Mouse (Mus musculus) brain, embryonic 14.5 days (tissue): Measurements from ENCODE around the gene Prn. TPM values are rescaled to one million over a fixed set of nuclear protein-coding genes. Genes with fewer than 3 reads are reported as not detected.
A peak's percentile ranks its signal among the peaks of the same experiment; 100 is the strongest.

ENCODE experiments used
- DNase-seq: peaks from one replicate; pipeline ENCODE4 v3.0.0-alpha.2; 2011; ENCODE audit warnings: low read depth
- CTCF ChIP-seq: fragments of 200-500 bp; IDR thresholded peaks from 2 replicates; pipeline ENCODE4 v1.5.1; 2012; ENCODE audit warnings: inconsistent platforms, mild to moderate bottlenecking, moderate library complexity, borderline replicate concordance; ENCODE audit not compliant: insufficient read depth, insufficient read length; ENCODE audit errors: extremely low read depth
- POLR2A ChIP-seq: fragments of 200-500 bp; IDR thresholded peaks from 2 replicates; pipeline ENCODE4 v1.6.1; 2012; ENCODE audit warnings: mild to moderate bottlenecking, inconsistent platforms, borderline replicate concordance; ENCODE audit not compliant: poor library complexity, insufficient read depth, insufficient read length, severe bottlenecking; ENCODE audit errors: extremely low read depth
- polyA plus RNA-seq: library from polyadenylated mRNA; depleted of rRNA; stranded (reverse); fragments of >200 nt; gene quantifications from 2 replicates; pipeline ENCODE4 v1.2.3, GENCODE M21; 2012

Prn gene
- polyA plus RNA-seq, 1 experiment = not detected

GRCm38 (mm10) chr2:131954835-131955234 is 45.1 kb downstream of the Prn start:
- TF ChIP-seq POLR2A (no peak), CTCF (no peak)
- no peak for DNase-seq

DNA sequence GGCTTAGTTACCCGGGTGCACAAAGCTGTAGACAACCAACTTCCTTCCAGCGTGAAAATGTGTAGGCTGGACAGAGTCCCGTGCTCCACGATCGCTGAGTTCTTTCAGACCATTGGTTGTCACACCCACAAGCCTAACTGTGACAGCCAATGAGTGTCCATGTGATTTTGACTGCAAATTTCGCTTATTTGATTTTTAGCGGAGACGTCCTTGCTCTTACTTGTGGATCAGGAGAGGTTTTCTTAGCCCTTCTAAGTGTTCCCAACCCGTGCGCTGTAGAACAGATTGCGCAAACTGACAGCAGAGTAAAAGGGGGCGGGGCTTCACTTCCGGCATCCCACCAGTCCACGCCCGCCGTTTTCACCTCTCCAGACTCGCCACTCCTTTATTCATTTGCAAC is 45.5 kb downstream of the Prn start:
- peak; percentile 70 for DNase-seq
- TF ChIP-seq CTCF (no peak), POLR2A (no peak)

- no peak for TF ChIP-seq POLR2A
- TF ChIP-seq CTCF = no peak
- no peak for DNase-seq
Observed at GRCm38 (mm10) chr2:131956336-131957256, 46.8 kb downstream of the Prn start.

DNA sequence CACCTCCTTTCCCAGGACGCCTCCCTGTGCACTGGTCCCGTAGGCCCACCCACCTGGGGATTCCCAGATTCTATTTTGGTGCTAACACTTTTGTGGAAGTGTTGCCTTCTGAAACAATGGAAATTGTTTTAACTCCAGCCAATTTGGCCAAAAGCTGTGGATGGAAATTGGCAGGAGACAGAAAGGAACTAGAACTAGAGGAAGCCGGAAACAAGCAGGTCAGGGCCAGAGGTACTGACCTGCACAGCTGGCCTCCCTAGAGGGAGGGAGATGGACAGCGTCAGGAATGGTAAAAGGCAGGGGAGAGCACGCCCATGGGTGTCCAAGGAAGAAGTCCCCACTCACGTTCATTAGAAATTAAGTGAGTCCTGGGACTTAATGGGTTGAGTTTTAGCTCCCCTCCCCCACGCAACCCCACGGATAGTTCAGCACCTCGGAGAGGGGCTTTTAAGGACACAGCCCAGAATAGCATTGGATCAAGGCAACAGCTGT is 48.0 kb downstream of the Prn start:
- DNase-seq = no peak
- TF ChIP-seq CTCF = no peak
- TF ChIP-seq POLR2A = no peak

DNA sequence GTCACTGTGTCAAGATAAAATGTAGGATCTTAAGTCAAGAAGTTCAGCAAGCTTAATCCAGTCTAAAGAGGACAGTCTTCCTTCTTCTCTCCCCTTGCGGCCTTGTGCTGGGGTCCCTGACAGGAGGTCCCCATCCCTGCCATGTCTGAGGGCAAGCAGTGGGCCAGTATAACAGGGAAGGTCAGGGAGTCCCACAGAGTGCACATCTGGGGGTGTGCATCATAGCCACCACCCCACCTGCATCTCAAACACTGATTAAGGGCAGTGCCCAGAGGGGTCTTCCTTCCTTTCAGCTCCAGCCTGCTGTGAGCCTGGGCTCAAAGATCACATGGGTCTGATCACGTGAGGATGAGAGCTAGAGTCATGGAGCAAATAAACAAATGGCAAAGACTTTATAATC is 51.9 kb downstream of the Prn start:
- TF ChIP-seq CTCF = no peak
- TF ChIP-seq POLR2A = no peak
- DNase-seq = no peak

GRCm38 (mm10) chr2:131970597-131970996 is 60.8 kb downstream of the Prn start:
- TF ChIP-seq CTCF = no peak
- TF ChIP-seq POLR2A = no peak

GRCm38 (mm10) chr2:131971098-131971497 is 61.3 kb downstream of the Prn start:
- DNase-seq = no peak
- TF ChIP-seq POLR2A = no peak
- TF ChIP-seq CTCF = no peak

More at GRCm38 (mm10) chr2:131970597-131970996, 60.8 kb downstream of the Prn start:
- DNase-seq = no peak

DNA sequence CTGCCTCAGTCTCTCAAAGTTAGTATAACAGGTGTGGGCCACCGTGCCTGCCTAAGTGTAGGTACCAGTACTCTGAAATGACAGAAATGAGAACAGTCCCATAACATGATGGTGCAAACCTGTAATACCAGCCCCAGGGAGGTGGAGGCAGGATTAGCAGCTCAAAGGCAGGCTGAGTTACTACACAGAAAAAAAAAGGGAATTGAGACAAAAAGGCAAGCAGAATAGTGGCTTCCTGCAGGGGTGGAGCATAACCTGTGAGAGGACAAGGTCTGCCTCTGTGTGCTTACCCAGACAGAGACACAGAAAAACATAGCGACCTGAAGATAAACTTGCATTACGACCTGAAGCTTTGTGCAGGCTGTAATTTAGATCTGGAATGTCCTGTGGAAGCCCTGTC is 66.9 kb downstream of the Prn start:
- no peak for TF ChIP-seq POLR2A
- DNase-seq = no peak

DNA sequence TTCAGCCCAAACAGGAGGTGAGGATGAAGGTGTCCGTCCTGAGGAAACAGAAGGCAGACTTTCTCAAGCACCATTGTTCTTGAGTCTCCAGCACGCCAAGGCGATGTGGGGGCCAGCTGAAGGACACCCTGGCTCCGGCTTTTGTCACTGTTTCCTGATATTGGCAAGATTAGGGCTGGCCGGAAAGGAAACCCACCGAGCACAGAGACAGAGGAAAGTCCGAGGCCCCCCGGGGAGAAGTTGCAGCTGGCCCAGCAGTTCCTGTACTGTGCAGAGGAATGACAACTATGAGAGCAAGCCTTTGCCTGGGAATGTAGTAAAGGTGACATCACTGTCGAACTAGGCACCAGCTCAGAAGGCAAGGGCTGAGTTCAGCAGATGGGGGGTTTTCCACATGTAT is 71.1 kb downstream of the Prn start:
- no peak for DNase-seq
- TF ChIP-seq POLR2A (no peak), CTCF (no peak)

DNA sequence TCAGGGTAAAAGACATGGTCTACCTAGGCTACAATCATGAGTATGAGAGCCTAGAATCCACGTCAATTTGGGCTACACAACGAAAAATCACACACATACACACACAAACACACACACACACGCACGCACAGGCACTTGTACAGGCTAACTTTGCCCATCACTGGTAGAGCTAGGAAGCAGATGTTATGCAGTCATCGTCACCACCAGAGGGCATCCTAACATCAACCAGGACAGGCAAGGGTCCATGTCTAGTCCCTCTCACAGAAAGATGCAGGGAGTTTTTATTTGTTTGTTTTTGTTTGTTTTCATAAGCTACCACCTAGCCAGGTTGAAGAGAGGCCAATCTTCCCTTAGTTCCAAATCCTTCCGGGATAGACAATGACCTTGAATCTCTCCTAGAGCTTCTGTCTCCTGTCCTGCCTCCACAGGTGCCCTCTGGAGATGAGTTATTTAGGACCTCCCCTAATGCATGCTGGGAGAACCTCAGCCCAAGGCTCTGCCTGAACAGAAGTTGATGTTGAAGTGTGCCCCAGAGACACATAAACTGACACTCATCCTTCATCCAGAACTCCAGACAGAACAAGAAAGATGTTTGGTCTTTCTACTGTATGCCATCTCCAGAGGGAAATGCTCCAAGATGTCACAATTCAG is 72.9 kb downstream of the Prn start:
- DNase-seq = peak; percentile 91
- TF ChIP-seq CTCF (peak; percentile 87), POLR2A (no peak)

DNA sequence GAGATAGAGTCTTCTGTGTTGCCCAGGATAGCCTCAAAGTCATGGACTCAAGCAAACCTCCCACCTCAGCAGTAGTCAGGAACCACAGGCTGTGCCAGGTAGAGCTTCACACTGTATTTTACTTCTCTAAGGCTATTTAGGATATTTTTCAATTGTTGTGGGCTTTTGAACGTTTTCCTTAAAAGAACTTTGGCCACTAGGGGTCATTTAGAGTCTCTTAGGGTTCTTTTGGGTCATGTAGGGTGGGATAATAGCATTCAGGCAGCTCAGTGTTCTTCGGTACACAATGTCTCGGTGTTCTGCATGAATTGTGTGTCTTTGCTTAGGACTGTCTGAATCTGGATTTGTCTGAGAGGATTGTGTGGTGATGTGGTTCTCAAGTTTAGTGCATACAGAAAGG is 78.2 kb downstream of the Prn start:
- TF ChIP-seq CTCF (no peak), POLR2A (no peak)
- DNase-seq = no peak
